Mouse (Mus musculus): ENCODE measurements around the gene Sectm1b.

GRCm38 (mm10) chr11:121042480-121042879 lies 20.9 kb downstream of the Sectm1b start:
- TF ChIP-seq POLR2A (IDR thresholded peaks at IDR 0.05; ENCODE audit: insufficient read depth, low read depth, low read length) (no peak), EP300 (IDR thresholded peaks at IDR 0.05; ENCODE audit: insufficient read depth, low read depth, low read length) (no peak), CTCF (IDR thresholded peaks at IDR 0.05) (no peak)

All from heart, adult 2 months (tissue).